15 mouse cellular contexts compared by ENCODE assay signal in the genomic region with DNA sequence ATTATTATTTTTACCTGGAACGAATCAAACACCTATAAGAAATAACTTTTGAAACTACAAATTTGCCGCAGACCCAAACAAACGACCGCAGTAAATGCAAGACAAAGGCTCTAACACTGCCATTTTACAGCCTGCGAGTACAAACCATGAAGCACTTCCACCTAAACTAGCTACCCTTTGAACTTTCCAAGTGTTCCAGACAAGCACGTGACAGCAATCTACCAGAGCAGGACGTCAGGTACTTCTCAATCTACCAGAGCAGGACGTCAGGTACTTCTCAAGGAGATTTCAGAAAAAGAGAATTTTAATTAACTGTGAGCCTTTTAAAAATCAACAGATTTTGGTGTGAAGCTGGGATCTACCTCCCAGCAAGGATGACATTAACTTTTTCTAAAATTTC.
"Had no signal": no experiment of that assay in that cellular context is flagged by ENCODE, and none has a peak within 500 bp of the region (broad histone marks: within the 10 kb centered on the region; RNA-seq: fewer than 3 reads in every experiment).

No protein-coding gene starts in this region.

- H3K4me3 ChIP-seq: hindbrain, embryonic 12.5 days; left cerebral cortex, adult 2 months; limb, embryonic 10.5 days; liver, embryonic 13.5 days; lung, embryonic 15.5 days; megakaryocyte, embryonic 14.5 days; midbrain, embryonic 12.5 days had no signal

- H3K27me3 ChIP-seq: hindbrain, embryonic 12.5 days; liver, embryonic 13.5 days; lung, embryonic 15.5 days; megakaryocyte, embryonic 14.5 days; midbrain, embryonic 12.5 days had no signal

- H3K36me3 ChIP-seq: liver, embryonic 13.5 days; lung, embryonic 15.5 days had no signal

- ATAC-seq: hindbrain, embryonic 16.5 days; inflammation-experienced regulatory T-cells, adult 6 months; liver, postnatal 0 days had no signal

- DNase-seq: liver, embryonic 13.5 days; liver, postnatal 0 days; lung, postnatal 14 days; right cerebral cortex, postnatal 25 days; thymus, adult 2 months; thymus, postnatal 25 days had no signal

- H3K27ac ChIP-seq: hindbrain, embryonic 12.5 days; left cerebral cortex, adult 2 months; limb, embryonic 10.5 days; liver, embryonic 13.5 days; lung, embryonic 15.5 days; macrophage; midbrain, embryonic 12.5 days had no signal

- H3K9me3 ChIP-seq: hindbrain, embryonic 12.5 days; limb, embryonic 10.5 days; liver, embryonic 13.5 days; lung, embryonic 15.5 days; megakaryocyte, embryonic 14.5 days; midbrain, embryonic 12.5 days had no signal

- H3K9ac ChIP-seq: hindbrain, embryonic 12.5 days; liver, embryonic 13.5 days; liver, postnatal 0 days; lung, embryonic 15.5 days; midbrain, embryonic 12.5 days had no signal

- H3K4me1 ChIP-seq: hindbrain, embryonic 12.5 days; lung, embryonic 15.5 days; midbrain, embryonic 12.5 days had no signal

- H3K4me2 ChIP-seq: hindbrain, embryonic 12.5 days; liver, embryonic 13.5 days; lung, embryonic 15.5 days; midbrain, embryonic 12.5 days had no signal
